8 mouse cellular contexts compared by ENCODE assay signal in genomic region chr17:15715013-15715902, GRCm38 (mm10). TPM values are rescaled to one million over a fixed set of nuclear protein-coding genes. Genes with fewer than 3 reads are reported as not detected.
DNase-seq lines count a peak whose midpoint lies in the region; ATAC-seq and TF ChIP-seq lines count a peak whose summit lies in the region.

No protein-coding gene starts in this region.

- H3K27me3 ChIP-seq in cerebellum, adult 2 months (ENCODE audit: control insufficient read depth, insufficient read depth, low read length): no peaks in the 10 kb centered on the region
- no peaks in the 10 kb centered on the region for H3K27me3 ChIP-seq in testis, adult 2 months (ENCODE audit: control insufficient read depth, insufficient read depth, low read length)
- no peaks in the 10 kb centered on the region for H3K27me3 ChIP-seq in midbrain, embryonic 15.5 days (replicated peaks)

- H3K27ac ChIP-seq in cerebellum, adult 2 months (ENCODE audit: insufficient read depth, low read length): no peak overlapping the region
- H3K27ac ChIP-seq in testis, adult 2 months (ENCODE audit: control insufficient read depth, insufficient read depth, low read depth, low read length): no peak overlapping the region
- no peak overlapping the region for H3K27ac ChIP-seq in midbrain, embryonic 15.5 days

- H3K9ac ChIP-seq in midbrain, embryonic 15.5 days: no peak overlapping the region

- no peak overlapping the region for H3K4me2 ChIP-seq in midbrain, embryonic 15.5 days

- H3K4me3 ChIP-seq in cerebellum, adult 2 months (replicated peaks; ENCODE audit: insufficient read depth, low read depth, low read length): no peak overlapping the region
- no peak overlapping the region for H3K4me3 ChIP-seq in testis, adult 2 months (ENCODE audit: control insufficient read depth, low read depth, low read length)
- H3K4me3 ChIP-seq in midbrain, embryonic 15.5 days: no peak overlapping the region

- no peaks in the 10 kb centered on the region for H3K9me3 ChIP-seq in midbrain, embryonic 15.5 days

- 59% methylated on average over 3 of the region's 3 CpGs for WGBS in cerebellum, adult 2 months
- WGBS in midbrain, embryonic 15.5 days: 73% methylated on average over 3 of the region's 3 CpGs

- no peaks in the 10 kb centered on the region; the same call in 1 of the 2 replicates for H3K4me1 ChIP-seq in cerebellum, adult 2 months (ENCODE audit: control insufficient read depth, insufficient read depth, low read length)
- H3K4me1 ChIP-seq in testis, adult 2 months (ENCODE audit: control insufficient read depth, insufficient read depth, low read length): no peaks in the 10 kb centered on the region
- peaks cover 15% of the 10 kb centered on the region for H3K4me1 ChIP-seq in midbrain, embryonic 15.5 days

- TF ChIP-seq CTCF in cerebellum, adult 2 months (IDR thresholded peaks at IDR 0.05; ENCODE audit: borderline replicate concordance, insufficient read depth, low read depth, low read length): peak; percentile 45
- peak; percentile 31; the same call in 1 of the 2 replicates for TF ChIP-seq CTCF in testis, adult 2 months (IDR thresholded peaks at IDR 0.05; ENCODE audit: control insufficient read depth, insufficient read depth, insufficient replicate concordance, low read depth, low read length)

- TF ChIP-seq POLR2A in cerebellum, adult 2 months (IDR thresholded peaks at IDR 0.05; ENCODE audit: borderline replicate concordance, insufficient read depth, low read length): no peak
- TF ChIP-seq POLR2A in testis, adult 2 months (IDR thresholded peaks at IDR 0.05; ENCODE audit: control insufficient read depth, low read depth, low read length): no peak

- no peak for ATAC-seq in cerebellum, adult (ENCODE audit: insufficient number of reproducible peaks, low FRiP score, low TSS enrichment)
- ATAC-seq in granulocyte monocyte progenitor cell, adult 5-6 weeks (replicated peaks; ENCODE audit: poor library complexity, severe bottlenecking): peak; percentile 77
- peak; percentile 67 for ATAC-seq in midbrain, embryonic 15.5 days (replicated peaks)

- H3K36me3 ChIP-seq in testis, adult 2 months (ENCODE audit: control insufficient read depth, insufficient read depth, low read length): peaks cover 1% of the 10 kb centered on the region; the same call in 1 of the 2 replicates
- no peaks in the 10 kb centered on the region for H3K36me3 ChIP-seq in midbrain, embryonic 15.5 days (replicated peaks)

- DNase-seq in cerebellum, adult 2 months: peak in 1 of 2 experiments; percentile 16
- DNase-seq in testis, postnatal 14 days (ENCODE audit: low spot score): no peak
- DNase-seq in liver: peak; percentile 45
- peak; percentile 63 to 64 for DNase-seq in thymus, postnatal 36 days

RNA-seq across cellular contexts. Expression of gene Chd1, which starts 10.5 kb away (rescaled TPM):
- 6.6 and 7.0 TPM in 2 replicates for polyA plus RNA-seq in cerebellum, adult 2 months (2012; rRNA removed)
- polyA plus RNA-seq in testis, adult 2 months (2012; rRNA removed): 4.0 and 4.6 TPM in 2 replicates
- 34.8 and 39.1 TPM in 2 replicates for total RNA-seq in granulocyte monocyte progenitor cell, adult 5-6 weeks (2014; fragmentation: Nextera tagmentation)
- total RNA-seq in granulocyte monocyte progenitor cell, adult 5-6 weeks (2017): 55.8 and 68.2 TPM in 2 replicates
- polyA plus RNA-seq in midbrain, embryonic 15.5 days (2015; fragmentation: Nextera tagmentation; extraction: Ambion mirVana): 16.3 and 16.5 TPM in 2 replicates
